Mouse (Mus musculus) lung, postnatal 25 days (tissue): ENCODE measurements around the gene Cd300e.
"Not testable (repeated sequence)": the region's sequence is repeated elsewhere in the genome, so short reads cannot be mapped to it uniquely, and the experiment has no call there.

ENCODE experiments used
- DNase-seq: peaks from one replicate; pipeline ENCODE4 v3.0.0; 2022; ENCODE audit warnings: low spot score

The Cd300e gene

GRCm38 (mm10) chr11:115082196-115082595 is 20.2 kb upstream of the Cd300e start:
- no peak for DNase-seq

DNA sequence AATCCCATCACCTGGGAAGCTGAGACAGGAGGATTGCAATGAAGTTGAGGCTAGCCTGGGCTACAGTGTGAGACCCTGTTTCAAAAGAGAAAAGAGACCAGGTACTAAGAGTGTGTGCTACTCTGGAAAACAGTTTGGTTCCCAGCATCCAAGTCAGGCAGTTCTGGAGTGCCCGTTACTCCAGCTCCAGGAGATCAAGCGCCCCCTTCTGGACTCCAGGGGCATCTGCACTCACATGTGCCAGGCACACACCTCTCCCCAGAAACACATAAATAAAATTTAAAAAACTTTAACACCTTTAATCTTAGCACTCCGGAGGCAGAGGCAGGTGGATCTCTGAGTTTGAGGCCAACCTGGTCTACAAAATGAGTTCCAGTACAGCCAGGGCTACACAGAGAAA is 19.4 kb upstream of the Cd300e start:
- DNase-seq, result no peak

DNA sequence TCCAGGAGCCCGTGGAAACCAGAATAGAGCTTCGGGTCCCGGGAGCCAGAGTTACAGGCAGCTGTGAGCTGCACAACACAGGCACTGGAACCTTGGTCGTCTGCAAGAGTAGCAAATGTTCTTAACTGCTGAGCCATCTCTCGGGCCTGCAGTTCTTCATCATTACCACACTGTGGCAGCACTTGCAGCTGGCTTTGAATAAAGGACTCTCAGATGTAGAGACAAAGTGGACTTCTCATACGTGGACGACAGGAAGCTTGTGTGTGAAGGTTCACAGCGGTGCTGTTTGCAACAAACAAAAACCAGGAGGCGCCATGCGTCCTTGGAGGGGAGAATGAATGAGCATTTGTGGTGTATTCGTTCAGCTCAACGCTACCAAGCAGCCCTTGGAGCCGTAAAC is 18.9 kb upstream of the Cd300e start:
- DNase-seq, result peak; percentile 48

DNA sequence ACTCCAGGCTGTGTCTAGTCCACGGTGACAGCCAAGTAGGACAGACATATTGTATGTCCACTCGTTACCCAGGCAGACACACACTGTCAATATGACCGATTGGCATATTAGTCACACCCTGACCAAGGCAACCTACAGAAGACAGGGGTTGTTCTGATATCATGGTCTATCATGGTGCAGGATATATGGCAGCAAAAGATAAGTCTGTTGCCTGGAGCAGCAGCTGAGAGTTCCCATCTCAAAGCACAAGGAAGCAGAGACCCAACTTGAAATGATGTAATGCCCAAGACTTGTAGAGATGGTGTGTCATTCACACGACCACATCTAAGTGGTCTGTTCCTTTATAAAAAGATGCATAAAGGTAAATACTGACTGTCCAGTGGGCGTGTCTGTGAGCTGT is 16.7 kb upstream of the Cd300e start:
- DNase-seq, result no peak

- no peak for DNase-seq
Observed at GRCm38 (mm10) chr11:115077436-115077835, 15.5 kb upstream of the Cd300e start.

- no peak for DNase-seq
Observed at GRCm38 (mm10) chr11:115075859-115076258, 13.9 kb upstream of the Cd300e start.

GRCm38 (mm10) chr11:115075407-115075806 is 13.4 kb upstream of the Cd300e start:
- no peak for DNase-seq

DNA sequence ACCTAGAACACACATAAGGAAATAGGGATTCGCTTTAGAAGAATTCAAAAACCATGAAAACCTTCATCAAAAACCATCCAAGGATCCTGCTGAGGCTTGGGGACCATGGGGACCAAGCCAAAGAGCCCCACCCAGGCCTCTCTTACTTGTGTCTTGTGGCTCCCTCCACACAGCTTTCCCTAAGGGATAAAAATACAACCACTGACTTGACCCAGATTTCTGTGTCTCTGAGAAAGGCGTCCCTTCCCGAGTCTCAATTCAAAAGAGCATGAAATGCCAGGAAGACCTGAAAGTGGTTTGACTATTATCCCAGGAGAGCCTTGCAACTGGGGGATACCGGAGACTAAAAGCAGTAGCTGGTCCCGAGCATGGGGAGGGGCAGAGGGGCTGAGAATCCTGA is 11.0 kb upstream of the Cd300e start:
- no peak for DNase-seq

DNA sequence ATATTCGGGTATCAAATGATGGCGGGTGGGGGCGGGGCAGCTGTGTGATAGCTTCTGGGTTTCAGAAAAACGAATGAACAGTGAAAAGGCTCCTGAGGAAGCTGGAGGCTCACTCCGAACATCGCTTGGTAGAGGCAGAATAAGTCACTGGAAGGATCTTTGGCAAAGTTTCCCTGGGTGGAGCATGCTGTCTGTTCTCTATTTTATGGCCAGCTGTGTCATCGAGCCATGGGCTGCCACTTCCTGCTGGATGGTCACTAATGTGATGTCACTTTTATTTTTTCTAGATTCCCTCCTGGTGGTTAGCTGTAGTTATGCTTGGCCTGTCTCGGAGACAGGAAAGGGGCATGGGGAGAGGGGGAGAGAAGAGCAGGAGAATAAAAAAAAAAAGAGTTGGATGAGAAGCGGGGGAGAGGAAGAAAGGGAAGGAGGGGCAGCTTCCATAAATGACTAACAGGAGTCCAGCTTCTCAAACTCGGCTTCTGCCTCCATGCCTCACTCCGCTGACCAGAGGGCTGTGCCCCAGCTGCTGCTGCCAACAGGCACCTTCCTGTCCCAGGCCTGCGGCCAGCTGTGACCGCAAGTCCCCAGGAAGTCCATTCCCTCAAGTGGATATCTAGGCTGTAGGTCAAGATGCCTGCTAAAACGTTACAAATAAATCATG is 9.8 kb upstream of the Cd300e start:
- DNase-seq, result peak; percentile 69

GRCm38 (mm10) chr11:115071015-115071551 is 9.1 kb upstream of the Cd300e start:
- DNase-seq, result no peak

GRCm38 (mm10) chr11:115066768-115067167 is 4.8 kb upstream of the Cd300e start:
- peak; percentile 34 for DNase-seq

DNA sequence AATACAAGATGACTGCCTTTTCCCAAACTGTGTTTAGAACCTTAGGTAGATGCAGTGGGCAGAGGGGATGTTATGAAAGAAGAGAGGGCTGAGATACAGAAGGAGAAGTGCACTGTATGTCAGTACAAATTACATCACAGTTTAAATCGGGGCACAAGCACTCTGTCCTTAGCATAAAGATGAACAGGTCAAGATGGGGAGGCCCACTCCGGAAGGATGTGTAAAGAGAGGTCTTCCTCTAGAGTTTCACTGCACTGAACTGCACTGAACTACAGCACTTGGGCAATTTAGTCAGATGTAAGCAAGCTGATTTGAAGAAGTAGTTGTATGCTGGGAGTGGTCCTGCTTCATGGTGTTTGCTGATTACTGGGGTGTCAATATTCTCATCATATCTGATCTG is 2.2 kb downstream of the Cd300e start:
- peak; percentile 5 for DNase-seq

- no peak for DNase-seq
Observed at GRCm38 (mm10) chr11:115058701-115059100, 3.3 kb downstream of the Cd300e start.

GRCm38 (mm10) chr11:115054537-115054936 is 7.4 kb downstream of the Cd300e start:
- DNase-seq, result no peak

GRCm38 (mm10) chr11:115052991-115053390 is 9.0 kb downstream of the Cd300e start:
- no peak for DNase-seq

DNA sequence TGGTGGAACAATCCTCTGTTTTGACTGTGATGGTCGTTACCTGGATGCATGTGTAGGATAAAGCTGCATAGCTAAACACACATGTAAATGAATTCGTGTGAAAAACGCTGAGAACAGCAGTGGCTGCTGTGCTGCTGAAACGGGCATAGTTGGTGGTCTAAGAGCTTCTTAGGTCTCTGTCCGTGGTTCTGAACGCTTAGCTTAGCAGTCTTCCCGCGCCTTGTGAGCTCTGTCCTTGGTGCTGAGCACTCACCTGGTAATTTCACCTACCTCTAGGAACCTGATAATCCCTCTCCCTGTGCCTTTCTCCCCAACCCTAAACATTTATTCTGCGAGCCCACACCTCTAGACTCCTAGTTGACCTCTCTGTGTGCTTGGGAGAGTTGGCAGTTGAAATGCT is 9.8 kb downstream of the Cd300e start:
- no peak for DNase-seq

- no peak for DNase-seq
Observed at GRCm38 (mm10) chr11:115049282-115049895, 12.6 kb downstream of the Cd300e start.

DNA sequence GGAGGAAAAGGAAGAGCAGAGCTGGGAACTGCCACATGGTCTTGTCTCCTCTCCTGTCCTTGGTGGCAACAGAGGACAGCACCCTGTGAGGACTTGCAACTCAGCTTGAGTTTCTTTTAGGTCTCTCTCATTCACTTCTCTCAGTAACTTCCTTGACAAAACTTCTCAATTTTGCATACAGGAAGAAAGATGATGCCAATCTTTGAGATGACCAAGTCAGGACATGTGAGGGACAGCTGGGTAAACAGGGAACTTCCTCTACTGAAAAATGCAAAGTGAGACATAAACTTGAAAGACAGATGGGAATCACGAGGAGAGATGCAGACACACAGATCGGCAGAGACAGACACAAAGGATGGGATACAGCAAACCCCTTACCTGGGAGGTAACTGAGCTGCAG is 13.7 kb downstream of the Cd300e start, which contains the start of gene Cd300ld3:
Gene Cd300ld3 (minus strand): TSS at position 151 of the 400 bp plus-strand sequence.
- peak; percentile 14 for DNase-seq

GRCm38 (mm10) chr11:115037669-115038068 is 24.3 kb downstream of the Cd300e start, which contains the start of gene Cd300ld5:
Cd300ld5 (minus strand) TSS chr11:115037769.
- DNase-seq, result not testable (repeated sequence)

- not testable (repeated sequence) for DNase-seq
Observed at GRCm38 (mm10) chr11:115026912-115027311, 35.1 kb downstream of the Cd300e start, which contains the start of gene Cd300ld4. Cd300ld4 (minus strand) TSS chr11:115027012.

DNA sequence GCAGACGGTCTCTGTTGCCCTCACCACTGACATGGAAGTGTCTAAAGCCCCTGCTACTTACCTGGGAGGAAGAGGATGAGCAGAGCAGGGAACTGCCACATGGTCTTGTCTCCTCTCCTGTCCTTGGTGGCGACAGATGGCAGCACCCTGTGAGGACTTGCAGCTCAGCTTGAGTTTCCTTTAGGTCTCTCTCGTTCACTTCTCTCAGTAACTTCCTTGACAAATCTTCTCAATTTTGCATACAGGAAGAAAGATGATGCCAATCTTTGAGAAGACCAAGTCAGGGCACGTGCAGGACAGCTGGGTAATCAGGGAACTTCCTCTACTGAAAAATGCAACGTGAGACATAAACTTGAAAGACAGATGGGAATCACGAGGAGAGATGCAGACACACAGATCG is 45.9 kb downstream of the Cd300e start, which contains the start of gene Cd300ld2:
Gene Cd300ld2 (minus strand): TSS at position 101 of the 400 bp plus-strand sequence.
- not testable (repeated sequence) for DNase-seq

DNA sequence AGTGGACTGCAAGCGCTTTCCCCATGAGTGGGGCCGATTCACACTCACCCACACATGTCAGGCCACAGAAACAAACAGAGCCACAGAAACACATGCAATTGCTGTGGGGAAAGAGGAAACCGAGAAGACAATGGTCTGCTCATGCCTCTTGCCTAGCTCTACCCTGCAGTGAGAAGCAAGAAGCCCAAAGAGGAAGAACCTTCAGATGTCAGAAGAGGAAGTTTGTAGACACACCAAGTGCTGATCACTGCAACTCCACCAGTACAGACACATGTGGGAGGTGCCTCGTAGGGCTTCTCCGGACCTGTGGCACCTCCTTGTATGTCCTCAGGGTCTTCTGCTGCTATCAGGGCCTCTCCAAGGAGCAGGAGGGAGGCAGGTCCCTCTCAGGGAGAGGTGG is 57.9 kb downstream of the Cd300e start:
- DNase-seq, result no peak
